Mouse (Mus musculus): ENCODE results near the gene Thyn1. TPM values are rescaled to one million over a fixed set of nuclear protein-coding genes. Genes with fewer than 3 reads are reported as not detected.

Gene Thyn1
- polyA plus RNA-seq, 1 experiment from 2014 or later = 72.1 TPM

- ATAC-seq (ENCODE audit: low read depth) (peak; percentile 35), DNase-seq (no peak)
- WGBS (ENCODE audit: insufficient replicate concordance) = 2% methylated on average over 29 of the region's 29 CpGs
- Histone ChIP-seq H3K4me3 (replicated peaks) (peak overlapping the region; percentile 76), H3K27me3 (no peaks in the 10 kb centered on the region), H3K4me2 (peak overlapping the region; percentile 84), H3K9me3 (replicated peaks) (no peaks in the 10 kb centered on the region), H3K36me3 (peaks cover 6% of the 10 kb centered on the region; the same call in 1 of the 2 replicates), H3K9ac (peak overlapping the region; percentile 81), H3K4me1 (replicated peaks) (peaks cover 33% of the 10 kb centered on the region), H3K27ac (no peak overlapping the region)
These were observed 645 bp upstream of the Thyn1 start for GRCm38 (mm10) chr9:26998669-26999460.

- WGBS (ENCODE audit: insufficient replicate concordance) = 82% methylated on average over 3 of the region's 3 CpGs
- no peak for ATAC-seq (ENCODE audit: low read depth)
These were observed 5.7 kb downstream of the Thyn1 start for GRCm38 (mm10) chr9:27005231-27005630.

GRCm38 (mm10) chr9:27005933-27006332 is 6.4 kb downstream of the Thyn1 start:
- no peak overlapping the region for H3K4me2 ChIP-seq
- no peaks in the 10 kb centered on the region for H3K9me3 ChIP-seq (replicated peaks)
- 81% methylated on average over 1 of the region's 1 CpGs for WGBS (ENCODE audit: insufficient replicate concordance)
- no peak overlapping the region for H3K4me3 ChIP-seq (replicated peaks)
- ATAC-seq (ENCODE audit: low read depth) (no peak), DNase-seq (no peak)
- no peak overlapping the region for H3K27ac ChIP-seq
- peaks cover 6% of the 10 kb centered on the region for H3K4me1 ChIP-seq (replicated peaks)
- no peak overlapping the region for H3K9ac ChIP-seq
- peaks cover 73% of the 10 kb centered on the region for H3K36me3 ChIP-seq
- H3K27me3 ChIP-seq = no peaks in the 10 kb centered on the region

More at GRCm38 (mm10) chr9:27005231-27005630, 5.7 kb downstream of the Thyn1 start:
- H3K4me2 ChIP-seq = no peak overlapping the region
- no peak overlapping the region for H3K4me3 ChIP-seq (replicated peaks)
- H3K9me3 ChIP-seq (replicated peaks) = no peaks in the 10 kb centered on the region
- no peaks in the 10 kb centered on the region for H3K27me3 ChIP-seq
- H3K27ac ChIP-seq = no peak overlapping the region
- H3K36me3 ChIP-seq = peaks cover 67% of the 10 kb centered on the region
- peaks cover 13% of the 10 kb centered on the region for H3K4me1 ChIP-seq (replicated peaks)
- no peak overlapping the region for H3K9ac ChIP-seq
- no peak for DNase-seq

GRCm38 (mm10) chr9:27006866-27007265 is 7.4 kb downstream of the Thyn1 start:
- Histone ChIP-seq H3K9ac (no peak overlapping the region), H3K4me3 (replicated peaks) (no peak overlapping the region), H3K27me3 (no peaks in the 10 kb centered on the region), H3K4me1 (replicated peaks) (no peaks in the 10 kb centered on the region), H3K9me3 (replicated peaks) (no peaks in the 10 kb centered on the region), H3K4me2 (no peak overlapping the region), H3K36me3 (peaks cover 80% of the 10 kb centered on the region), H3K27ac (no peak overlapping the region)
- ATAC-seq (ENCODE audit: low read depth) (no peak), DNase-seq (no peak)
- 89% methylated on average over 5 of the region's 5 CpGs for WGBS (ENCODE audit: insufficient replicate concordance)

- no peaks in the 10 kb centered on the region for H3K9me3 ChIP-seq (replicated peaks)
- no peak overlapping the region for H3K4me3 ChIP-seq (replicated peaks)
- H3K4me2 ChIP-seq = no peak overlapping the region
- no peak for DNase-seq
- H3K9ac ChIP-seq = no peak overlapping the region
- no peaks in the 10 kb centered on the region for H3K4me1 ChIP-seq (replicated peaks)
- H3K27ac ChIP-seq = no peak overlapping the region
- WGBS (ENCODE audit: insufficient replicate concordance) = 67% methylated on average over 5 of the region's 5 CpGs
- no peak for ATAC-seq (ENCODE audit: low read depth)
- peaks cover 94% of the 10 kb centered on the region for H3K36me3 ChIP-seq
- no peaks in the 10 kb centered on the region for H3K27me3 ChIP-seq
These were observed 9.7 kb downstream of the Thyn1 start for GRCm38 (mm10) chr9:27009231-27009630.

- Histone ChIP-seq H3K9me3 (replicated peaks) (no peaks in the 10 kb centered on the region), H3K4me3 (replicated peaks) (no peak overlapping the region), H3K4me2 (no peak overlapping the region), H3K9ac (no peak overlapping the region), H3K27me3 (no peaks in the 10 kb centered on the region), H3K4me1 (replicated peaks) (no peaks in the 10 kb centered on the region), H3K36me3 (peaks cover 93% of the 10 kb centered on the region), H3K27ac (no peak overlapping the region)
- DNase-seq (no peak), ATAC-seq (ENCODE audit: low read depth) (no peak)
- WGBS (ENCODE audit: insufficient replicate concordance) = 77% methylated on average over 4 of the region's 4 CpGs
These were observed 12.1 kb downstream of the Thyn1 start for GRCm38 (mm10) chr9:27011572-27011971.

GRCm38 (mm10) chr9:27018961-27019360 is 19.5 kb downstream of the Thyn1 start:
- no peak for ATAC-seq (ENCODE audit: low read depth)
- H3K36me3 ChIP-seq = peaks cover 53% of the 10 kb centered on the region
- 86% methylated on average over 10 of the region's 10 CpGs for WGBS (ENCODE audit: insufficient replicate concordance)

GRCm38 (mm10) chr9:27023681-27024080 is 24.2 kb downstream of the Thyn1 start:
- peaks cover 13% of the 10 kb centered on the region for H3K36me3 ChIP-seq
- DNase-seq (no peak), ATAC-seq (ENCODE audit: low read depth) (no peak)
- H3K27me3 ChIP-seq = no peaks in the 10 kb centered on the region
- H3K4me2 ChIP-seq = no peak overlapping the region
- WGBS (ENCODE audit: insufficient replicate concordance) = 47% methylated on average over 4 of the region's 4 CpGs
- no peak overlapping the region for H3K4me3 ChIP-seq (replicated peaks)
- H3K9ac ChIP-seq = no peak overlapping the region
- H3K9me3 ChIP-seq (replicated peaks) = no peaks in the 10 kb centered on the region
- H3K4me1 ChIP-seq (replicated peaks) = peaks cover 24% of the 10 kb centered on the region
- H3K27ac ChIP-seq = no peak overlapping the region

More at GRCm38 (mm10) chr9:27018961-27019360, 19.5 kb downstream of the Thyn1 start:
- Histone ChIP-seq H3K4me2 (no peak overlapping the region), H3K4me3 (replicated peaks) (no peak overlapping the region), H3K9me3 (replicated peaks) (no peaks in the 10 kb centered on the region), H3K9ac (no peak overlapping the region), H3K27ac (no peak overlapping the region), H3K4me1 (replicated peaks) (no peaks in the 10 kb centered on the region), H3K27me3 (no peaks in the 10 kb centered on the region)
- no peak for DNase-seq

GRCm38 (mm10) chr9:27026708-27027107 is 27.2 kb downstream of the Thyn1 start:
- Histone ChIP-seq H3K4me2 (no peak overlapping the region), H3K27me3 (no peaks in the 10 kb centered on the region), H3K4me3 (replicated peaks) (no peak overlapping the region), H3K27ac (no peak overlapping the region), H3K9ac (no peak overlapping the region), H3K36me3 (peaks cover 8% of the 10 kb centered on the region; the same call in 1 of the 2 replicates), H3K4me1 (replicated peaks) (peaks cover 37% of the 10 kb centered on the region), H3K9me3 (replicated peaks) (no peaks in the 10 kb centered on the region)
- DNase-seq (no peak), ATAC-seq (ENCODE audit: low read depth) (no peak)
- 17% methylated on average over 1 of the region's 1 CpGs for WGBS (ENCODE audit: insufficient replicate concordance)

- H3K4me2 ChIP-seq = peak overlapping the region; percentile 96
- no peaks in the 10 kb centered on the region for H3K9me3 ChIP-seq (replicated peaks)
- peaks cover 52% of the 10 kb centered on the region for H3K4me1 ChIP-seq (replicated peaks)
- DNase-seq (peak; percentile 21), ATAC-seq (ENCODE audit: low read depth) (peak; percentile 45)
- H3K9ac ChIP-seq = peak overlapping the region; percentile 93
- no peaks in the 10 kb centered on the region for H3K27me3 ChIP-seq
- under 1% methylated on average over 52 of the region's 52 CpGs for WGBS (ENCODE audit: insufficient replicate concordance)
- H3K27ac ChIP-seq = peak overlapping the region; percentile 84
- peak overlapping the region; percentile 97 for H3K4me3 ChIP-seq (replicated peaks)
- peaks cover 13% of the 10 kb centered on the region for H3K36me3 ChIP-seq
These were observed 29.7 kb downstream of the Thyn1 start for GRCm38 (mm10) chr9:27029022-27029827.
